Mouse (Mus musculus) kidney, embryonic 14.5 days (tissue): ENCODE data around the gene Creb3l1. TPM values are rescaled to one million over a fixed set of nuclear protein-coding genes. Genes with fewer than 3 reads are reported as not detected.
A peak's percentile ranks its signal among the peaks of the same experiment; 100 is the strongest.

Experiments
- ATAC-seq: fragments of 200-750 bp; cut with Nextera tagmentation; 2 replicates; pipeline ENCODE4 v1.8.0; 2017; ENCODE audit warnings: moderate number of reproducible peaks, mild to moderate bottlenecking, moderate TSS enrichment, moderate library complexity; ENCODE audit not compliant: low FRiP score, low TSS enrichment
- H3K27ac ChIP-seq: fragments of 300-500 bp; sonication (generic); 2 replicates; pipeline ENCODE4 v1.5.1; 2014; ENCODE audit warnings: low read depth, mild to moderate bottlenecking, low read length, moderate library complexity, mixed read lengths
- H3K27me3 ChIP-seq: fragments of 300-500 bp; sonication (generic); 2 replicates; pipeline ENCODE4 v1.6.1; 2014; ENCODE audit warnings: mild to moderate bottlenecking, low read length; ENCODE audit not compliant: control insufficient read depth, insufficient read depth
- H3K36me3 ChIP-seq: fragments of 300-500 bp; sonication (generic); 2 replicates; pipeline ENCODE4 v1.6.1; 2014; ENCODE audit warnings: low read length, mixed read lengths; ENCODE audit not compliant: control insufficient read depth, insufficient read depth
- H3K4me1 ChIP-seq: fragments of 300-500 bp; sonication (generic); 2 replicates; pipeline ENCODE4 v1.6.1; 2014; ENCODE audit warnings: low read length, mixed read lengths; ENCODE audit not compliant: control insufficient read depth, insufficient read depth
- H3K4me2 ChIP-seq: fragments of 300-500 bp; sonication (generic); replicated peaks from 2 replicates; pipeline ENCODE4 v1.6.1; 2014; ENCODE audit warnings: low read depth, mild to moderate bottlenecking, low read length
- H3K4me3 ChIP-seq: fragments of 300-500 bp; sonication (generic); 2 replicates; pipeline ENCODE4 v1.5.1; 2014; ENCODE audit warnings: mild to moderate bottlenecking, low read length
- H3K9ac ChIP-seq: fragments of 300-500 bp; sonication (generic); 2 replicates; pipeline ENCODE4 v1.6.1; 2014; ENCODE audit warnings: low read depth, mild to moderate bottlenecking, low read length, moderate library complexity
- H3K9me3 ChIP-seq: fragments of 300-500 bp; sonication (generic); 2 replicates; pipeline ENCODE4 v1.6.1; 2016; ENCODE audit warnings: low read length; ENCODE audit not compliant: control insufficient read depth
- WGBS: fragments of 180-500 bp; shearing (Covaris S2); extraction: QIAGEN DNeasy Blood & Tissue Kit; methylation state at CpG from one replicate; pipeline ENCODE4 v1.1.7; 2014; 5-methylcytosine and 5-hydroxymethylcytosine counted together
- polyA plus RNA-seq: library from polyadenylated mRNA; unstranded; fragments of >200 nt; fragmentation: Nextera tagmentation; extraction: Ambion mirVana; gene quantifications from 2 replicates; pipeline ENCODE4 v1.2.1, GENCODE M21; 2014

Creb3l1 gene
- polyA plus RNA-seq, 1 experiment from 2014 or later, result 15.0 TPM

DNA sequence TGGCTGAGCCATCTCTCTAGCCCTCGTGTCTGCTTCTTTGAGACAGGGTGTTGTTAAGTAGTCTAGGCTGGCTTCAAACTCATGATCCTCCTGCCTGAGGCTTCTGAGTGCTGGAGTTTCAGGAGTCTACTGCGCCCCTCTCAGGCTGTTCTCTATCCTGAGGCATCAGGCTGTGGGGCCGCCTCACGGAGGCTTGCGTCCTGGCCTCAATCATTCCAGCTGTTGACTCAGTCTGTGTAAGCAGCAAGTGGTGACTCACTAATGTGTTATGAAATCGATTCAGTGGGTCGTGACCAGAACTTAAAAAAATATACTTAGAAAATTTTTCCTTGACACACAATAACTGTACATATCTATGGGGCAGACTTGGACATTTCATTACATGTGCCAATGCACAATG is 19.7 kb downstream of the Creb3l1 start:
- Histone ChIP-seq H3K4me1 (peaks cover 16% of the 10 kb centered on the region), H3K4me3 (no peak overlapping the region), H3K9ac (no peak overlapping the region), H3K9me3 (no peaks in the 10 kb centered on the region), H3K36me3 (peaks cover 3% of the 10 kb centered on the region; the same call in 1 of the 2 replicates), H3K27ac (no peak overlapping the region), H3K4me2 (no peak overlapping the region), H3K27me3 (no peaks in the 10 kb centered on the region)
- WGBS, result 65% methylated on average over 7 of the region's 7 CpGs
- no peak for ATAC-seq

DNA sequence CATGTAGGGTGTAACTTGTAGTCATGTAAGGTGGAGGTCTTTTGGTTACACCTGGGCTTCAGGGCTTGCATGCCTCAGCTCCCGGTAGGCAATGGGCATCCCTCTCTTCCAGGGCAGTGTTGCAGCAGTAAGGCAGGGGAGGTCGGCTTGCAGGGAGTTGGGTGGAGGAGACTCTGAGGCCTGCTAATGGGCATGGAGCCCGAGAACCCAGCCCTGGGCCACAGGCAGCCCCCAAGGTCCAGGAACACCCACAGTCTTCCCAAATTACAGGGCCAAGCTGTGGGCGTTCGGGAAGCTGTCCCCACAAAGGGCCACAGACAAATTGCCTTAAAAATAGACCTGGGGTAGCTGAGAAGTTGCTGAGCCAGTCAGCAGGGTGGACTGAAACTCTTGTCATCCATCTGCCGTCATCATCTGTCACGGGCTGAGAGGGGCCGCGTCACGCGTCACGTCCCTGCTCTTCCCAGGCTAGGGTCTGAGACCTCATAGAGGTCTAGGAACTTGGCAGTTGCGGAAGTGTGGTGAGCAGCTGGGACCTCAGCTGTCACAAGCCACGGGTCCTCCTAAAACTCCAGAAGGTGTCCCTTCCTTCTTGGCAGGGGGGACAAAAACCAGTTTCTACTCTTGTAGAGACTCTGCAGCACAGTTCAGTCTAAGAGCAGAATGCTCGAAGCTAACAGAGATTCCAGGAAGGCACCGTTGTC is 26.2 kb downstream of the Creb3l1 start:
- H3K9me3 ChIP-seq, result no peaks in the 10 kb centered on the region
- H3K4me1 ChIP-seq, result no peaks in the 10 kb centered on the region
- ATAC-seq, result no peak
- no peak overlapping the region for H3K4me2 ChIP-seq
- peaks cover 3% of the 10 kb centered on the region; the same call in 1 of the 2 replicates for H3K36me3 ChIP-seq
- no peak overlapping the region for H3K9ac ChIP-seq
- WGBS, result 86% methylated on average over 16 of the region's 16 CpGs
- no peak overlapping the region for H3K4me3 ChIP-seq
- H3K27me3 ChIP-seq, result no peaks in the 10 kb centered on the region
- no peak overlapping the region for H3K27ac ChIP-seq

DNA sequence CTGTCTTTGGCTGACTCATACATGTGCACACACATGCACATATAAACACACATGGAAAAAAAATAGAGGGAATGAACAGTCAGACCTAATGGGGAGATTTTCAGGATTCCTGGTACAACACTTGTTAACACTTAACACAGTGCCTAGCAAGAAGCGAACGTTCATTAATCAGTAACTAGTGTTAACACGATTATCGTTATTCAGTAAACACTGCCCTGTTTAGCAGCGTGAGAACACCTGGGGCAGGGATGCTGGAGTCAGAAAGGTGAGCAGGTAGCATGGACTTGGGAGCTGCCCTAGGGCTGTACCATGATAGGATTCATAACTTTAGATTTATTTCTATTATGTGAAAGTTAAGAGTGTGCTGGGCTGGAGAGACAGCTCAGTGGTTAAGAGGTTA is 28.3 kb downstream of the Creb3l1 start:
- no peak overlapping the region for H3K4me3 ChIP-seq
- H3K27ac ChIP-seq, result peak overlapping the region; percentile 1; the same call in 1 of the 2 replicates
- H3K4me1 ChIP-seq, result no peaks in the 10 kb centered on the region
- no peak overlapping the region for H3K9ac ChIP-seq
- H3K4me2 ChIP-seq, result no peak overlapping the region
- 62% methylated on average over 5 of the region's 5 CpGs for WGBS
- H3K9me3 ChIP-seq, result no peaks in the 10 kb centered on the region
- no peaks in the 10 kb centered on the region; the same call in 1 of the 2 replicates for H3K36me3 ChIP-seq
- no peaks in the 10 kb centered on the region for H3K27me3 ChIP-seq
- ATAC-seq, result peak; percentile 56; the same call in 1 of the 2 replicates

DNA sequence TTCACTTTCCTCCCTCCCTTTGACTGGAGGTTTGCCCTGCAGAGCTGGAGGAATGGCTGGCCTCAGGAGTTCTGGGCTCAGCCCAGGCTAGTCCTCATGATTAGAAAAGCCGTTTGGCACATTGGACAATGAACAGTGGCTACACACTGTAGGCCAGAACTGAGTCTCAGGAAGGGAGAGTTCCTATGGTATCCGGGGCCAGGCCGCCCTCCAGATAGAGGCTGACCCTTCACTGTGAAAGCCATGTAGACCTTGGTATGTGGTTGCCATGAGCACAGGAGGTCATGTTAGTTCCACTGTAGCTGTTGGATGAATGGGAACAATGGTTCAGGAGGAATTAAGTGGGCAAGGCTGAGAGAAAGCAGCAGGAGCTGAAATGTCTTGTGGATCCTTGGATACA is 30.9 kb downstream of the Creb3l1 start:
- no peak overlapping the region for H3K27ac ChIP-seq
- H3K36me3 ChIP-seq, result peaks cover 7% of the 10 kb centered on the region
- H3K4me1 ChIP-seq, result no peaks in the 10 kb centered on the region
- H3K9me3 ChIP-seq, result peaks cover 2% of the 10 kb centered on the region; the same call in 1 of the 2 replicates
- no peak overlapping the region for H3K4me3 ChIP-seq
- 88% methylated on average over 3 of the region's 3 CpGs for WGBS
- no peak for ATAC-seq
- no peaks in the 10 kb centered on the region for H3K27me3 ChIP-seq
- no peak overlapping the region for H3K4me2 ChIP-seq
- no peak overlapping the region for H3K9ac ChIP-seq

DNA sequence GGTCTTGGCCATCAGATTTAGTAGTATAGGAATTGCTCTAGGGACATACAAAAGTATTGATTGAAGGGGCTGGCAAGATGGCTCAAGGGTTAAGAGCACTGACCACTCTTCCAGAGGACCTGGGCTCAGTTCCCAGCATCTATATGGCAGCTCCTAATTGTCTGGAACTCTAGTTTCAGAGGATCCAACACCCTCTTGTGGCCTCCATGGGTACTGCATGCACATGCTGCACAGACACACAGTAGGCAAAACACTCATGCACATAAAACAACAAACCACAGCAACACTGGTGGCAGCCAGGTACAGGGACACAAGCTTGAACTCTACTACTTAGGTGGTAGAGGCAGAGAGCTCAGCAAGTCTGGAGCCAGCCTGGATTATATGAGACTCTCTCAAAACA is 34.6 kb downstream of the Creb3l1 start:
- Histone ChIP-seq H3K27ac (no peak overlapping the region), H3K9me3 (peaks cover 2% of the 10 kb centered on the region; the same call in 1 of the 2 replicates)
- no peak for ATAC-seq

DNA sequence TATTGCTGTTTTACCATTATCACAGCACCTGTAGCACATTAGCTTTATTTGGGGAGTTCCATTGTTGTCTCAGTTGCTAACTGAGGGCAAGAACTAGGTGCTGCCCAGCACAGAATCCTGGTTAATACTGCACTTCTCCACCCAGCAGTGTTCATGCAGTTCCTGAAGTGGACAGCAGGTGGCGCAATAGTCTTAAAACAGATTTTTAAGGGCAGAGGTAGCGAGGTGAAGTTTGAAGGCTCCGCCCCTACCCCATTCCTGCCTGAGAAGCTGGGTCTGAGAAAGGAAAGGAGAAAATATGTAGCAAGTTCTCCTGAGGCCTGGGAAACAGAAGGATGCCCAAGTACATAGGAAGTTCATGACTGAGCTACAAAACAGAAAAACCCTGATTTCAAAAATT is 36.8 kb downstream of the Creb3l1 start:
- WGBS, result 4% methylated on average over 3 of the region's 3 CpGs
- Histone ChIP-seq H3K4me3 (no peak overlapping the region), H3K4me1 (peaks cover 12% of the 10 kb centered on the region), H3K36me3 (peaks cover 7% of the 10 kb centered on the region), H3K9me3 (peaks cover 2% of the 10 kb centered on the region; the same call in 1 of the 2 replicates), H3K4me2 (no peak overlapping the region), H3K9ac (no peak overlapping the region), H3K27ac (no peak overlapping the region), H3K27me3 (no peaks in the 10 kb centered on the region)
- no peak for ATAC-seq

More for the DNA sequence above, 34.6 kb downstream of the Creb3l1 start:
- no peaks in the 10 kb centered on the region for H3K27me3 ChIP-seq
- H3K4me3 ChIP-seq, result no peak overlapping the region
- no peak overlapping the region for H3K9ac ChIP-seq
- H3K4me1 ChIP-seq, result peaks cover 3% of the 10 kb centered on the region; the same call in 1 of the 2 replicates
- no peak overlapping the region for H3K4me2 ChIP-seq
- peaks cover 7% of the 10 kb centered on the region for H3K36me3 ChIP-seq

DNA sequence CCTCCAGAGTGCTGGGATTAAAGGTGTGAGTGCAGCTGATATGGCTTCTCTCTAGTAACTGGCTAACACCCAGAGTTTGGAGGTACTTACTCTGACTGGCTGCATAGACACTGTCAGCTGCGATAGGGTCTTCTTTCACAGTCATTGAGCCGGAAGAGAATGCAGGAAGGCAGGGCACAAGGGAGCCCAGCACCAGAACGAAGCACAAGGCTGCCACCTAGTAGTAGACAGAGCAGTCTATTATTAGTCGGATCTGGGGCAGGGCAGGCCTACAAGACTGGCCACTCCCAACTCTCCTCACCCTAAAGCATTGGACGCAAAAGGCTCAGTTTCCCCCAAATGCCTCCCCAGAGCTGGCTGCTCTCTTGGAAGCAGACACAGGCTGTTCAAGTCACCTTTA is 38.2 kb downstream of the Creb3l1 start:
- Histone ChIP-seq H3K9ac (no peak overlapping the region), H3K4me2 (no peak overlapping the region), H3K27me3 (no peaks in the 10 kb centered on the region), H3K4me3 (no peak overlapping the region), H3K36me3 (peaks cover 7% of the 10 kb centered on the region), H3K9me3 (peaks cover 2% of the 10 kb centered on the region; the same call in 1 of the 2 replicates), H3K27ac (no peak overlapping the region), H3K4me1 (peaks cover 12% of the 10 kb centered on the region)
- 15% methylated on average over 5 of the region's 5 CpGs for WGBS
- ATAC-seq, result 0 out of 2 replicates have a peak, but pooled peaks have one; percentile 7

DNA sequence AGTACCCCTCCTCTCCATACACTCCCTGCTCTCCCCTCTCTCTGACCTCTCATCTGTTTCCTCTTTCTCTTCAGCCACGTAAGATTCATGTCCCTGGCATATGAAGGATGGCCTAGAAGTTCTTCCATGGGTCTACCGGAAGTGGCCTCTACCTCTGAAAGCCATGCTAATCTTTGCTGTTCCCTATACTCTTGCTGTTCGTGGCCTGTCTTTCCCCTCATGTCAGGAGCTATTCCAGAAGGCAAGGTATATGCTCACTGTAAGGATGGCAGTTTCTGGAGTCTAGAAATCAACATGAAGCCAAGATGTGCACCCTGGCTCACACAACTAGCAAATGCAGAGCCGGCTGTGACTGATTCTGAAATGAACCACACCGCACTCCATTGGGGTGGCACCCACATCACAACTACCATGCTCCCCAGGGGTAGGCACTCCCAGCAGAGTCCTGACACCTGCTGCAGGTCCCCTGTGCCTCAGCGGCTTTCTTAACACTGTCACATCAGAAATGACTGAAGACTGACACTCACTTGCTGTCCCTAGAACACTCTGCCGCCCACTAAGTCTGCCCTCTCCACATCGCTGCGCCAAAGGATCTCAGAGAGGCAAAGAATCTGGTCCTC is 39.3 kb downstream of the Creb3l1 start:
- no peak overlapping the region for H3K9ac ChIP-seq
- peaks cover 15% of the 10 kb centered on the region for H3K4me1 ChIP-seq
- H3K9me3 ChIP-seq, result peaks cover 2% of the 10 kb centered on the region; the same call in 1 of the 2 replicates
- H3K4me2 ChIP-seq, result peak overlapping the region; percentile 24; the same call in 1 of the 2 replicates
- H3K27ac ChIP-seq, result peak overlapping the region; percentile 89
- ATAC-seq, result peak; percentile 4; the same call in 1 of the 2 replicates
- H3K4me3 ChIP-seq, result no peak overlapping the region
- no peaks in the 10 kb centered on the region for H3K27me3 ChIP-seq
- whole genome bisulfite sequencing, result 29% methylated on average over 9 of the region's 9 CpGs
- H3K36me3 ChIP-seq, result peaks cover 1% of the 10 kb centered on the region; the same call in 1 of the 2 replicates

DNA sequence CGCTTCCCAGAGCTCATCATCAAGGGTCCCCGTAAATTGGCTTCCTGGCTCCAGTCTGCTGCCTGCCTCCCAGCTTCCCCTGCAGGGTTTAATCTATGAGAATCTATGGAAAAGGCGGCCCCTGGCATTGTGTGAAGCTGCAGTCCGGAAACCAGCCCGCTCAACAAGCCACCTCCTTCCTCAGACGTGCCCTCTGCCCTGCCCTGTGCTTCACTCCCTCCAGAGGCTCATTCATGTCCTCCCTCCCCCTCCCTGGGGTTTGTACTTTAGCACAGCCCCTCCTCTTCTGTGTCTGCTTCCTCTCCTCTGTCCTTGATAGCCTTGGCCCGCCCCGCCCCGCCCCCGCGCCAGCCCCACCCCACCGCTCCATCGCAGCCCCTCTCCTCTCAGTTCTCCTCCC is 39.9 kb downstream of the Creb3l1 start:
- H3K36me3 ChIP-seq, result no peaks in the 10 kb centered on the region
- ATAC-seq, result peak; percentile 93
- no peaks in the 10 kb centered on the region for H3K27me3 ChIP-seq
- H3K9me3 ChIP-seq, result no peaks in the 10 kb centered on the region
- H3K4me1 ChIP-seq, result peaks cover 15% of the 10 kb centered on the region
- H3K4me2 ChIP-seq, result peak overlapping the region; percentile 24
- H3K4me3 ChIP-seq, result no peak overlapping the region; the same call in 1 of the 2 replicates
- peak overlapping the region; percentile 42; the same call in 1 of the 2 replicates for H3K9ac ChIP-seq
- WGBS, result 0% methylated on average over 10 of the region's 13 CpGs
- H3K27ac ChIP-seq, result peak overlapping the region; percentile 89
